Mouse (Mus musculus): Measurements from ENCODE around the gene Tubgcp3. TPM values are rescaled to one million over a fixed set of nuclear protein-coding genes. Genes with fewer than 3 reads are reported as not detected.
"Not testable (repeated sequence)": the region's sequence is repeated elsewhere in the genome, so short reads cannot be mapped to it uniquely, and the experiment has no call there.

Gene Tubgcp3
- total RNA-seq (2015) = 46.9 and 56.7 TPM in 2 replicates
- total RNA-seq (2017) = 53.9 and 54.7 TPM in 2 replicates

- ATAC-seq (replicated peaks; ENCODE audit: poor library complexity) = peak; percentile 95
These were observed at the start of gene Tubgcp3 for GRCm38 (mm10) chr8:12672056-12672881. TSS of gene Tubgcp3 (minus strand) at chr8:12672248.

GRCm38 (mm10) chr8:12719091-12719490, 47.0 kb upstream of the Tubgcp3 start:
- no peak for ATAC-seq (replicated peaks; ENCODE audit: poor library complexity)

- ATAC-seq (replicated peaks; ENCODE audit: poor library complexity) = no peak
These were observed 44.0 kb upstream of the Tubgcp3 start for GRCm38 (mm10) chr8:12715861-12716585.

GRCm38 (mm10) chr8:12711623-12712022, 39.6 kb upstream of the Tubgcp3 start:
- peak; percentile 87 for ATAC-seq (replicated peaks; ENCODE audit: poor library complexity)

- peak; percentile 85 for ATAC-seq (replicated peaks; ENCODE audit: poor library complexity)
These were observed 31.5 kb upstream of the Tubgcp3 start for GRCm38 (mm10) chr8:12703597-12703996.

- peak; percentile 77 for ATAC-seq (replicated peaks; ENCODE audit: poor library complexity)
These were observed 30.2 kb upstream of the Tubgcp3 start for GRCm38 (mm10) chr8:12702290-12702689.

GRCm38 (mm10) chr8:12698660-12699277, 26.7 kb upstream of the Tubgcp3 start:
- no peak for ATAC-seq (replicated peaks; ENCODE audit: poor library complexity)

- no peak for ATAC-seq (replicated peaks; ENCODE audit: poor library complexity)
These were observed 16.8 kb upstream of the Tubgcp3 start for GRCm38 (mm10) chr8:12688851-12689250.

GRCm38 (mm10) chr8:12677529-12677928, 5.5 kb upstream of the Tubgcp3 start:
- peak; percentile 98 for ATAC-seq (replicated peaks; ENCODE audit: poor library complexity)

- peak; percentile 36 for ATAC-seq (replicated peaks; ENCODE audit: poor library complexity)
These were observed 484 bp downstream of the Tubgcp3 start for GRCm38 (mm10) chr8:12671473-12672055.

GRCm38 (mm10) chr8:12670965-12671364, 1.1 kb downstream of the Tubgcp3 start:
- ATAC-seq (replicated peaks; ENCODE audit: poor library complexity) = peak; percentile 76

GRCm38 (mm10) chr8:12668832-12669231, 3.2 kb downstream of the Tubgcp3 start:
- no peak for ATAC-seq (replicated peaks; ENCODE audit: poor library complexity)

- not testable (repeated sequence) for ATAC-seq (replicated peaks; ENCODE audit: poor library complexity)
These were observed 5.5 kb downstream of the Tubgcp3 start for GRCm38 (mm10) chr8:12666530-12666929.

GRCm38 (mm10) chr8:12663105-12663456, 9.0 kb downstream of the Tubgcp3 start:
- no peak for ATAC-seq (replicated peaks; ENCODE audit: poor library complexity)

- ATAC-seq (replicated peaks; ENCODE audit: poor library complexity) = no peak
These were observed 9.5 kb downstream of the Tubgcp3 start for GRCm38 (mm10) chr8:12662375-12663104.

GRCm38 (mm10) chr8:12657411-12657810, 14.6 kb downstream of the Tubgcp3 start:
- no peak for ATAC-seq (replicated peaks; ENCODE audit: poor library complexity)

GRCm38 (mm10) chr8:12651246-12651645, 20.8 kb downstream of the Tubgcp3 start:
- ATAC-seq (replicated peaks; ENCODE audit: poor library complexity) = no peak

GRCm38 (mm10) chr8:12650495-12650894, 21.6 kb downstream of the Tubgcp3 start:
- no peak for ATAC-seq (replicated peaks; ENCODE audit: poor library complexity)

- ATAC-seq (replicated peaks; ENCODE audit: poor library complexity) = no peak
These were observed 23.1 kb downstream of the Tubgcp3 start for GRCm38 (mm10) chr8:12648951-12649350.

GRCm38 (mm10) chr8:12646536-12646935, 25.5 kb downstream of the Tubgcp3 start:
- no peak for ATAC-seq (replicated peaks; ENCODE audit: poor library complexity)

Data from megakaryocyte progenitor cell, adult 5-6 weeks (primary cell).